Mouse (Mus musculus): ENCODE measurements around the gene Tk1. TPM values are rescaled to one million over a fixed set of nuclear protein-coding genes. Genes with fewer than 3 reads are reported as not detected.

Tk1 gene
- polyA plus RNA-seq, 1 experiment from 2014 or later, result 108 TPM

GRCm38 (mm10) chr11:117865988-117866387, 40.1 kb upstream of the Tk1 start:
- Histone ChIP-seq H3K27me3 (replicated peaks; ENCODE audit: control insufficient read depth, insufficient read depth, low read length) (peaks cover 21% of the 10 kb centered on the region), H3K9ac (ENCODE audit: low read depth, low read length) (peak overlapping the region; percentile 16; the same call in 1 of the 2 replicates), H3K9me3 (ENCODE audit: control insufficient read depth, low read length) (no peaks in the 10 kb centered on the region), H3K4me2 (ENCODE audit: low read depth, low read length) (no peak overlapping the region), H3K27ac (replicated peaks; ENCODE audit: low read depth, low read length) (no peak overlapping the region), H3K4me1 (ENCODE audit: control insufficient read depth, insufficient read depth, low read length) (no peaks in the 10 kb centered on the region; the same call in 1 of the 2 replicates), H3K4me3 (ENCODE audit: low read depth, low read length) (no peak overlapping the region), H3K36me3 (ENCODE audit: control insufficient read depth, insufficient read depth, low read length) (no peaks in the 10 kb centered on the region)
- DNase-seq (ENCODE audit: low spot score) (peak; percentile 70), ATAC-seq (ENCODE audit: low read depth) (peak; percentile 8; the same call in 1 of the 2 replicates)
- 21% methylated on average over 6 of the region's 6 CpGs for whole genome bisulfite sequencing

GRCm38 (mm10) chr11:117864805-117865204, 38.9 kb upstream of the Tk1 start:
- no peak overlapping the region for H3K4me2 ChIP-seq (ENCODE audit: low read depth, low read length)
- 65% methylated on average over 2 of the region's 2 CpGs for WGBS
- H3K4me3 ChIP-seq (ENCODE audit: low read depth, low read length), result no peak overlapping the region
- peaks cover 8% of the 10 kb centered on the region; the same call in 1 of the 2 replicates for H3K4me1 ChIP-seq (ENCODE audit: control insufficient read depth, insufficient read depth, low read length)
- ATAC-seq (ENCODE audit: low read depth) (no peak), DNase-seq (ENCODE audit: low spot score) (no peak)
- H3K27me3 ChIP-seq (replicated peaks; ENCODE audit: control insufficient read depth, insufficient read depth, low read length), result peaks cover 32% of the 10 kb centered on the region
- H3K9ac ChIP-seq (ENCODE audit: low read depth, low read length), result no peak overlapping the region
- H3K27ac ChIP-seq (replicated peaks; ENCODE audit: low read depth, low read length), result no peak overlapping the region
- no peaks in the 10 kb centered on the region for H3K36me3 ChIP-seq (ENCODE audit: control insufficient read depth, insufficient read depth, low read length)
- no peaks in the 10 kb centered on the region for H3K9me3 ChIP-seq (ENCODE audit: control insufficient read depth, low read length)

DNA sequence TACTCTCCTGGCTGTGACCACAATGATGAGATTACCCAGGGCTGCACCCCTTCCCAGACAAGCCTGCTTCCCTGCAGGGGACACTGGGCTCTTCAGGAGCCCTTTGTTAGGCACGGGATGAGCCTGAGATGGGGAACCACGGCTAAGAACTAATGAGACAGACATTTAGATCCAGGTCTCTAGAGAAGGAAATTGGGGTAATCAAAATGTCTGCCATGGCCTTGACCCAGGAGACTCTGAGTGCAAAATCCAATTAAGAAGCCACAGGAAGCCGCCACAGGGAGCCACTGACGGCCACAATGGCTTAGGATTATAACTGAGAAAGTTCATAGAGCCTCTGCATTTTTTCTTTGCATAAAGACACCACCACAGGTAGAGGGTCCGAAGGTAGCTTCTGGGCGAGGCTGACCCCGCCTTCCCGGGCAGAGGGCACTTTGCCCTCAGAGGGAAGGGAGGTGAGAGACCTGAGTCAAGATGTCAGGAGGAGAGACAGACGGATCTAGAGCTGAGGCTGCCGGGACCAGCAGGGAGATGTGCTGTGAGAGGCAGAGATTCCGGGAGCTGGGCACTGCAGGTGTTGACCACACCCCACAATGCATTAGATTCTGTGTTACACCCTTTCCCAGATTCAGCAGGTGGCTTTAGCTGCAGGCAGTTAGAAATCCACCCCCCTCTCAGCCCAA, 37.4 kb upstream of the Tk1 start:
- H3K36me3 ChIP-seq (ENCODE audit: control insufficient read depth, insufficient read depth, low read length), result no peaks in the 10 kb centered on the region
- no peak overlapping the region for H3K9ac ChIP-seq (ENCODE audit: low read depth, low read length)
- H3K27ac ChIP-seq (replicated peaks; ENCODE audit: low read depth, low read length), result no peak overlapping the region
- WGBS, result 18% methylated on average over 11 of the region's 11 CpGs
- H3K9me3 ChIP-seq (ENCODE audit: control insufficient read depth, low read length), result no peaks in the 10 kb centered on the region
- H3K4me1 ChIP-seq (ENCODE audit: control insufficient read depth, insufficient read depth, low read length), result peaks cover 8% of the 10 kb centered on the region; the same call in 1 of the 2 replicates
- ATAC-seq (ENCODE audit: low read depth) (no peak), DNase-seq (ENCODE audit: low spot score) (no peak)
- H3K27me3 ChIP-seq (replicated peaks; ENCODE audit: control insufficient read depth, insufficient read depth, low read length), result peaks cover 39% of the 10 kb centered on the region
- H3K4me2 ChIP-seq (ENCODE audit: low read depth, low read length), result no peak overlapping the region
- no peak overlapping the region for H3K4me3 ChIP-seq (ENCODE audit: low read depth, low read length)

DNA sequence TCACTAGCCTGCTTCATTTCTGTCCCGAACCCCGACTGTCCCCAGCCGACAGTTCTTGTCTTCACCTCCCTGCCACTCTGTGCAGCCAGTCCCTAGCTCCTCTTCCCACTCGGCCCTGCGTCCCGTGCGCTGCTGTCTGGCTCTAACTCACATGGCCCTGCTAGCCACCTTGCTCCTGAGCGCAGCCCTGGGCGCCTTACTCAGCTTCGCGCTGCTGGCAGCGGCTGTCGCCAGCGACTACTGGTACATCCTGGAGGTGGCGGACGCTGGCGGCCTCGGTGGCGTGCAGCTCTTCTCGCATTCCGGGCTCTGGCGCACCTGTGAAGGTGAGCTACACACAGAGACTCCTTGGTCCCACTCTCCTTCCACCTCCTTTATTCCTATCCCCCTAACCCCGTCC, 34.7 kb upstream of the Tk1 start, which contains the start of gene Tmem235:
Gene Tmem235 (plus strand): TSS at position 152 of the 400 bp plus-strand sequence.
- WGBS, result 3% methylated on average over 23 of the region's 23 CpGs
- no peaks in the 10 kb centered on the region for H3K9me3 ChIP-seq (ENCODE audit: control insufficient read depth, low read length)
- peaks cover 8% of the 10 kb centered on the region; the same call in 1 of the 2 replicates for H3K4me1 ChIP-seq (ENCODE audit: control insufficient read depth, insufficient read depth, low read length)
- peak within 1 kb of the TSS; percentile 5; the same call in 1 of the 2 replicates for H3K4me3 ChIP-seq (ENCODE audit: low read depth, low read length)
- H3K4me2 ChIP-seq (ENCODE audit: low read depth, low read length), result peak within 1 kb of the TSS; percentile 31
- H3K27me3 ChIP-seq (replicated peaks; ENCODE audit: control insufficient read depth, insufficient read depth, low read length), result peaks cover 39% of the 10 kb centered on the region
- no peak for DNase-seq (ENCODE audit: low spot score)
- no peak for ATAC-seq (ENCODE audit: low read depth)
- peaks cover 20% of the 10 kb centered on the region for H3K36me3 ChIP-seq (ENCODE audit: control insufficient read depth, insufficient read depth, low read length)
- peak within 1 kb of the TSS; percentile 31; the same call in 1 of the 2 replicates for H3K9ac ChIP-seq (ENCODE audit: low read depth, low read length)
- H3K27ac ChIP-seq (replicated peaks; ENCODE audit: low read depth, low read length), result no peak within 1 kb of the TSS

GRCm38 (mm10) chr11:117858392-117858791, 32.5 kb upstream of the Tk1 start:
- H3K9me3 ChIP-seq (ENCODE audit: control insufficient read depth, low read length), result no peaks in the 10 kb centered on the region
- DNase-seq (ENCODE audit: low spot score), result no peak
- peaks cover 8% of the 10 kb centered on the region; the same call in 1 of the 2 replicates for H3K4me1 ChIP-seq (ENCODE audit: control insufficient read depth, insufficient read depth, low read length)
- ATAC-seq (ENCODE audit: low read depth), result no peak
- H3K27me3 ChIP-seq (replicated peaks; ENCODE audit: control insufficient read depth, insufficient read depth, low read length), result peaks cover 32% of the 10 kb centered on the region
- H3K4me3 ChIP-seq (ENCODE audit: low read depth, low read length), result no peak overlapping the region
- H3K9ac ChIP-seq (ENCODE audit: low read depth, low read length), result no peak overlapping the region
- WGBS, result 53% methylated on average over 3 of the region's 3 CpGs
- H3K36me3 ChIP-seq (ENCODE audit: control insufficient read depth, insufficient read depth, low read length), result peaks cover 40% of the 10 kb centered on the region
- H3K27ac ChIP-seq (replicated peaks; ENCODE audit: low read depth, low read length), result no peak overlapping the region
- no peak overlapping the region for H3K4me2 ChIP-seq (ENCODE audit: low read depth, low read length)

DNA sequence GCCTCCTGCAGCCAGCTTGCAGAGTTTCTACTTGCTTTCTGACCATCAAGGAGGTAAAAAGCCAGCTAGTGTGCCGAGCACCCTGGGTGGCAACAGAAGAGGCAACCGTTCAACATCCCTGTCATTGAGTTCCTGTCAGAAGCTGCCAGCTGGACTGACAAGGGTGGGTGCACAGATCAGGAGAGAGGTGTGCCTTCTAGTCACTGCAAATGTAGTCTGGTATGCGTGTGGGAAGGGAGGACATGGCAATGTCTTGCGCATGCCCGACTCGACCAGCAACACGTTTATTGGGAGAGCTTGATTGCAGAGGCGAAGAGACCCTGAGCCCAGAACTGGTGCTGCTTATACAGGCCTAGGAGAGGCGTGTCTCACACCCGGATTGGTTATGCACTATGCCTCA, 31.6 kb upstream of the Tk1 start:
- 97% methylated on average over 10 of the region's 10 CpGs for WGBS

GRCm38 (mm10) chr11:117855975-117856374, 30.1 kb upstream of the Tk1 start:
- Histone ChIP-seq H3K9ac (ENCODE audit: low read depth, low read length) (no peak overlapping the region), H3K4me2 (ENCODE audit: low read depth, low read length) (no peak overlapping the region), H3K9me3 (ENCODE audit: control insufficient read depth, low read length) (no peaks in the 10 kb centered on the region), H3K4me1 (ENCODE audit: control insufficient read depth, insufficient read depth, low read length) (peaks cover 10% of the 10 kb centered on the region; the same call in 1 of the 2 replicates), H3K27me3 (replicated peaks; ENCODE audit: control insufficient read depth, insufficient read depth, low read length) (peaks cover 18% of the 10 kb centered on the region), H3K27ac (replicated peaks; ENCODE audit: low read depth, low read length) (no peak overlapping the region), H3K36me3 (ENCODE audit: control insufficient read depth, insufficient read depth, low read length) (peaks cover 57% of the 10 kb centered on the region), H3K4me3 (ENCODE audit: low read depth, low read length) (no peak overlapping the region)
- ATAC-seq (ENCODE audit: low read depth), result no peak
- 81% methylated on average over 1 of the region's 1 CpGs for WGBS
- DNase-seq (ENCODE audit: low spot score), result no peak

More for the DNA sequence above, 31.6 kb upstream of the Tk1 start:
- H3K27ac ChIP-seq (replicated peaks; ENCODE audit: low read depth, low read length), result no peak overlapping the region
- H3K9ac ChIP-seq (ENCODE audit: low read depth, low read length), result no peak overlapping the region
- H3K4me1 ChIP-seq (ENCODE audit: control insufficient read depth, insufficient read depth, low read length), result peaks cover 8% of the 10 kb centered on the region; the same call in 1 of the 2 replicates
- DNase-seq (ENCODE audit: low spot score) (no peak), ATAC-seq (ENCODE audit: low read depth) (no peak)
- peaks cover 24% of the 10 kb centered on the region for H3K27me3 ChIP-seq (replicated peaks; ENCODE audit: control insufficient read depth, insufficient read depth, low read length)
- H3K36me3 ChIP-seq (ENCODE audit: control insufficient read depth, insufficient read depth, low read length), result peaks cover 49% of the 10 kb centered on the region
- no peaks in the 10 kb centered on the region for H3K9me3 ChIP-seq (ENCODE audit: control insufficient read depth, low read length)
- no peak overlapping the region for H3K4me2 ChIP-seq (ENCODE audit: low read depth, low read length)
- no peak overlapping the region for H3K4me3 ChIP-seq (ENCODE audit: low read depth, low read length)

- H3K4me3 ChIP-seq (ENCODE audit: low read depth, low read length), result no peak overlapping the region
- H3K27ac ChIP-seq (replicated peaks; ENCODE audit: low read depth, low read length), result no peak overlapping the region
- H3K4me2 ChIP-seq (ENCODE audit: low read depth, low read length), result no peak overlapping the region
- H3K9me3 ChIP-seq (ENCODE audit: control insufficient read depth, low read length), result no peaks in the 10 kb centered on the region
- DNase-seq (ENCODE audit: low spot score) (no peak), ATAC-seq (ENCODE audit: low read depth) (no peak)
- no peak overlapping the region for H3K9ac ChIP-seq (ENCODE audit: low read depth, low read length)
- WGBS, result 93% methylated on average over 5 of the region's 5 CpGs
- peaks cover 12% of the 10 kb centered on the region for H3K27me3 ChIP-seq (replicated peaks; ENCODE audit: control insufficient read depth, insufficient read depth, low read length)
- peaks cover 57% of the 10 kb centered on the region for H3K36me3 ChIP-seq (ENCODE audit: control insufficient read depth, insufficient read depth, low read length)
- peaks cover 10% of the 10 kb centered on the region for H3K4me1 ChIP-seq (ENCODE audit: control insufficient read depth, insufficient read depth, low read length)
Measured at GRCm38 (mm10) chr11:117855360-117855759, 29.5 kb upstream of the Tk1 start.
